Mouse (Mus musculus) urinary bladder, adult 18-20 months (tissue): ENCODE measurements around the gene Paqr8.

Experiments used
- DNase-seq, 2 experiments: peaks; one replicate each; pipeline ENCODE4 v3.0.0; 2022; ENCODE audit warnings: low spot score in 2 of 2, mixed read lengths in 2 of 2

Gene Paqr8

GRCm38 (mm10) chr1:20890404-20890921 is at the start of gene Paqr8:
Gene Paqr8 (plus strand): TSS chr1:20890606.
- DNase-seq, result peak; percentile 80 to 89

GRCm38 (mm10) chr1:20856924-20857902 is 33.2 kb upstream of the Paqr8 start:
- DNase-seq, result no peak

- no peak for DNase-seq
Measured at GRCm38 (mm10) chr1:20860775-20861174, 29.6 kb upstream of the Paqr8 start.

GRCm38 (mm10) chr1:20861865-20862264 is 28.5 kb upstream of the Paqr8 start:
- no peak for DNase-seq

GRCm38 (mm10) chr1:20863452-20864172 is 26.8 kb upstream of the Paqr8 start:
- DNase-seq, result peak in 1 of 2 experiments; percentile 66

GRCm38 (mm10) chr1:20867241-20867902 is 23.0 kb upstream of the Paqr8 start:
- no peak for DNase-seq

- no peak for DNase-seq
Measured at GRCm38 (mm10) chr1:20868036-20868435, 22.4 kb upstream of the Paqr8 start.

- DNase-seq, result peak in 1 of 2 experiments; percentile 56
Measured at GRCm38 (mm10) chr1:20870887-20871286, 19.5 kb upstream of the Paqr8 start.

- DNase-seq, result no peak
Measured at GRCm38 (mm10) chr1:20872496-20872895, 17.9 kb upstream of the Paqr8 start.

GRCm38 (mm10) chr1:20874061-20874460 is 16.3 kb upstream of the Paqr8 start:
- DNase-seq, result no peak

- no peak for DNase-seq
Measured at GRCm38 (mm10) chr1:20877355-20877754, 13.1 kb upstream of the Paqr8 start.

- DNase-seq, result no peak
Measured at GRCm38 (mm10) chr1:20879361-20879760, 11.0 kb upstream of the Paqr8 start.

GRCm38 (mm10) chr1:20883079-20883478 is 7.3 kb upstream of the Paqr8 start:
- no peak for DNase-seq

- no peak for DNase-seq
Measured at GRCm38 (mm10) chr1:20889677-20890403, 566 bp upstream of the Paqr8 start.

GRCm38 (mm10) chr1:20890941-20891399 is 564 bp downstream of the Paqr8 start:
- peak; percentile 64 to 71 for DNase-seq

- DNase-seq, result no peak
Measured at GRCm38 (mm10) chr1:20893059-20893458, 2.7 kb downstream of the Paqr8 start.

- no peak for DNase-seq
Measured at GRCm38 (mm10) chr1:20898391-20898790, 8.0 kb downstream of the Paqr8 start.

GRCm38 (mm10) chr1:20900336-20900735 is 9.9 kb downstream of the Paqr8 start:
- DNase-seq, result no peak

- no peak for DNase-seq
Measured at GRCm38 (mm10) chr1:20905501-20906127, 15.2 kb downstream of the Paqr8 start.

- no peak for DNase-seq
Measured at GRCm38 (mm10) chr1:20906128-20906515, 15.7 kb downstream of the Paqr8 start.

GRCm38 (mm10) chr1:20908541-20908940 is 18.1 kb downstream of the Paqr8 start:
- no peak for DNase-seq
